ENCODE assay signal across 12 mouse cellular contexts in genomic region chr5:114162106-114162815, GRCm38 (mm10). TPM values are rescaled to one million over a fixed set of nuclear protein-coding genes. Genes with fewer than 3 reads are reported as not detected.
DNase-seq lines count a peak whose midpoint lies in the region; ATAC-seq and TF ChIP-seq lines count a peak whose summit lies in the region.
"Had no signal": no experiment of that assay in that cellular context is flagged by ENCODE, and none has a peak within 500 bp of the region (broad histone marks: within the 10 kb centered on the region; RNA-seq: fewer than 3 reads in every experiment).

No protein-coding gene starts in this region.

- no peaks in the 10 kb centered on the region for H3K27me3 ChIP-seq in intestine, postnatal 0 days (replicated peaks; ENCODE audit: control insufficient read depth, insufficient read depth, low read length)
- no peaks in the 10 kb centered on the region for H3K27me3 ChIP-seq in intestine, embryonic 15.5 days (replicated peaks)
- H3K27me3 ChIP-seq in midbrain, postnatal 0 days (ENCODE audit: insufficient read depth, low read length) = no peaks in the 10 kb centered on the region
- H3K27me3 ChIP-seq in midbrain, embryonic 14.5 days (ENCODE audit: control insufficient read depth, insufficient read depth, low read length) = no peaks in the 10 kb centered on the region
- H3K27me3 ChIP-seq: heart, embryonic 15.5 days had no signal

- no peak overlapping the region for H3K27ac ChIP-seq in intestine, postnatal 0 days (ENCODE audit: low read depth, low read length)
- no peak overlapping the region for H3K27ac ChIP-seq in intestine, embryonic 15.5 days
- no peak overlapping the region for H3K27ac ChIP-seq in midbrain, postnatal 0 days (ENCODE audit: low read depth, low read length)
- H3K27ac ChIP-seq in midbrain, embryonic 14.5 days (replicated peaks; ENCODE audit: low read depth, low read length) = no peak overlapping the region
- H3K27ac ChIP-seq: heart, embryonic 15.5 days had no signal

- H3K9ac ChIP-seq in intestine, postnatal 0 days (ENCODE audit: low read depth, low read length) = no peak overlapping the region
- H3K9ac ChIP-seq in intestine, embryonic 15.5 days = no peak overlapping the region
- no peak overlapping the region for H3K9ac ChIP-seq in midbrain, postnatal 0 days (replicated peaks; ENCODE audit: low read length, poor library complexity, severe bottlenecking)
- H3K9ac ChIP-seq in midbrain, embryonic 14.5 days (replicated peaks; ENCODE audit: low read length) = no peak overlapping the region
- H3K9ac ChIP-seq: heart, embryonic 15.5 days had no signal

- H3K36me3 ChIP-seq in intestine, postnatal 0 days (ENCODE audit: control insufficient read depth, insufficient read depth) = no peaks in the 10 kb centered on the region
- no peaks in the 10 kb centered on the region for H3K36me3 ChIP-seq in intestine, embryonic 15.5 days
- no peaks in the 10 kb centered on the region for H3K36me3 ChIP-seq in midbrain, postnatal 0 days (ENCODE audit: insufficient read depth, low read length)
- no peaks in the 10 kb centered on the region for H3K36me3 ChIP-seq in midbrain, embryonic 14.5 days (ENCODE audit: control insufficient read depth, insufficient read depth, low read length)

- no peak overlapping the region for H3K4me2 ChIP-seq in intestine, postnatal 0 days (replicated peaks; ENCODE audit: low read depth)
- no peak overlapping the region for H3K4me2 ChIP-seq in intestine, embryonic 15.5 days (replicated peaks)
- no peak overlapping the region for H3K4me2 ChIP-seq in midbrain, postnatal 0 days (ENCODE audit: low read depth, low read length, poor library complexity, severe bottlenecking)
- H3K4me2 ChIP-seq in midbrain, embryonic 14.5 days (ENCODE audit: low read length) = no peak overlapping the region
- H3K4me2 ChIP-seq: heart, embryonic 15.5 days had no signal

- 49% methylated on average over 12 of the region's 12 CpGs for WGBS in intestine, postnatal 0 days
- 53% methylated on average over 12 of the region's 12 CpGs for WGBS in intestine, embryonic 15.5 days
- WGBS in midbrain, postnatal 0 days = 57% methylated on average over 12 of the region's 12 CpGs
- WGBS in midbrain, embryonic 14.5 days = 54% methylated on average over 12 of the region's 12 CpGs

- no peak overlapping the region for H3K4me3 ChIP-seq in intestine, postnatal 0 days (ENCODE audit: low read depth, low read length)
- no peak overlapping the region for H3K4me3 ChIP-seq in intestine, embryonic 15.5 days (replicated peaks)
- H3K4me3 ChIP-seq in midbrain, postnatal 0 days (ENCODE audit: low read depth, low read length) = no peak overlapping the region
- no peak overlapping the region for H3K4me3 ChIP-seq in midbrain, embryonic 14.5 days (replicated peaks; ENCODE audit: low read depth, low read length)
- H3K4me3 ChIP-seq: heart, embryonic 15.5 days had no signal

- TF ChIP-seq CTCF in intestine, postnatal 0 days (IDR thresholded peaks at IDR 0.05; ENCODE audit: low read depth) = peak; percentile 37; the same call in 1 of the 2 replicates
- TF ChIP-seq CTCF in midbrain, postnatal 0 days (IDR thresholded peaks at IDR 0.05) = peak; percentile 64

- DNase-seq in midbrain, postnatal 0 days (ENCODE audit: low spot score) = no peak
- no peak for DNase-seq in midbrain, embryonic 14.5 days
- peak; percentile 54 for DNase-seq in brain, adult 2 months (ENCODE audit: low read depth, low spot score)
- no peak for DNase-seq in cerebellum, postnatal 36 days
- no peak for DNase-seq in T-cell, adult 2 months (ENCODE audit: low spot score)
- DNase-seq: cerebellum, adult 2 months; kidney, postnatal 10 days; lung, adult 18-20 months had no signal

- no peaks in the 10 kb centered on the region for H3K9me3 ChIP-seq in intestine, postnatal 0 days (ENCODE audit: control insufficient read depth)
- H3K9me3 ChIP-seq in intestine, embryonic 15.5 days = no peaks in the 10 kb centered on the region
- H3K9me3 ChIP-seq in midbrain, postnatal 0 days (ENCODE audit: low read length) = no peaks in the 10 kb centered on the region
- H3K9me3 ChIP-seq in midbrain, embryonic 14.5 days (ENCODE audit: control insufficient read depth, low read length) = no peaks in the 10 kb centered on the region
- H3K9me3 ChIP-seq: heart, embryonic 15.5 days had no signal

- ATAC-seq in intestine, postnatal 0 days = no peak
- ATAC-seq in intestine, embryonic 15.5 days = no peak
- no peak for ATAC-seq in midbrain, postnatal 0 days (ENCODE audit: low FRiP score)
- no peak for ATAC-seq in midbrain, embryonic 14.5 days (ENCODE audit: low FRiP score, low TSS enrichment)
- ATAC-seq in monocyte, adult 5-6 weeks (replicated peaks; ENCODE audit: insufficient number of reproducible peaks, low FRiP score, low TSS enrichment, poor library complexity, severe bottlenecking) = no peak

- no peaks in the 10 kb centered on the region for H3K4me1 ChIP-seq in intestine, postnatal 0 days (replicated peaks; ENCODE audit: control insufficient read depth, insufficient read depth, low read length)
- H3K4me1 ChIP-seq in intestine, embryonic 15.5 days (replicated peaks) = no peaks in the 10 kb centered on the region
- H3K4me1 ChIP-seq in midbrain, postnatal 0 days (ENCODE audit: insufficient read depth, low read length) = no peaks in the 10 kb centered on the region
- no peaks in the 10 kb centered on the region for H3K4me1 ChIP-seq in midbrain, embryonic 14.5 days (ENCODE audit: control insufficient read depth, insufficient read depth, low read length)

RNA-seq across cellular contexts. Expression of gene Acacb, which starts 15.9 kb away (rescaled TPM):
- 0.69 and 1.1 TPM in 2 replicates for polyA plus RNA-seq in intestine, postnatal 0 days (2015; fragmentation: Nextera tagmentation; extraction: Ambion mirVana)
- polyA plus RNA-seq in intestine, embryonic 15.5 days (2015; fragmentation: Nextera tagmentation; extraction: Ambion mirVana) = 1.4 and 1.7 TPM in 2 replicates
- 2.0 and 2.7 TPM in 2 replicates for total RNA-seq in midbrain, postnatal 0 days (2014; rRNA removed)
- 5.6 and 6.5 TPM in 2 replicates for polyA plus RNA-seq in midbrain, postnatal 0 days (2015; fragmentation: Nextera tagmentation; extraction: Ambion mirVana)
- polyA plus RNA-seq in midbrain, embryonic 14.5 days (2014; fragmentation: Nextera tagmentation; extraction: Ambion mirVana) = 3.6 and 5.6 TPM in 2 replicates
- total RNA-seq in monocyte, adult 5-6 weeks (2017) = 0.10 to 0.21 TPM (median 0.19 TPM) in 3 replicates

RNA-seq across cellular contexts. Expression of gene Ung, which starts 32.1 kb away (rescaled TPM):
- 10.0 and 11.4 TPM in 2 replicates for polyA plus RNA-seq in intestine, postnatal 0 days (2015; fragmentation: Nextera tagmentation; extraction: Ambion mirVana)
- polyA plus RNA-seq in intestine, embryonic 15.5 days (2015; fragmentation: Nextera tagmentation; extraction: Ambion mirVana) = 45.0 and 45.1 TPM in 2 replicates
- 7.9 and 9.4 TPM in 2 replicates for total RNA-seq in midbrain, postnatal 0 days (2014; rRNA removed)
- 6.7 and 8.0 TPM in 2 replicates for polyA plus RNA-seq in midbrain, postnatal 0 days (2015; fragmentation: Nextera tagmentation; extraction: Ambion mirVana)
- polyA plus RNA-seq in midbrain, embryonic 14.5 days (2014; fragmentation: Nextera tagmentation; extraction: Ambion mirVana) = 5.4 TPM in 2 replicates
- 1.9 to 4.0 TPM (median 2.7 TPM) in 3 replicates for total RNA-seq in monocyte, adult 5-6 weeks (2017)

RNA-seq across cellular contexts. Expression of gene Alkbh2, which starts 34.2 kb away (rescaled TPM):
- 6.9 and 7.8 TPM in 2 replicates for polyA plus RNA-seq in intestine, postnatal 0 days (2015; fragmentation: Nextera tagmentation; extraction: Ambion mirVana)
- 11.6 and 12.0 TPM in 2 replicates for polyA plus RNA-seq in intestine, embryonic 15.5 days (2015; fragmentation: Nextera tagmentation; extraction: Ambion mirVana)
- total RNA-seq in midbrain, postnatal 0 days (2014; rRNA removed) = 6.3 and 6.4 TPM in 2 replicates
- polyA plus RNA-seq in midbrain, postnatal 0 days (2015; fragmentation: Nextera tagmentation; extraction: Ambion mirVana) = 6.1 and 7.4 TPM in 2 replicates
- polyA plus RNA-seq in midbrain, embryonic 14.5 days (2014; fragmentation: Nextera tagmentation; extraction: Ambion mirVana) = 5.2 and 5.3 TPM in 2 replicates
- 1.6 to 12.8 TPM (median 8.9 TPM) in 3 replicates for total RNA-seq in monocyte, adult 5-6 weeks (2017)
